Mouse (Mus musculus): Measurements from ENCODE around the gene Tspan10. TPM values are rescaled to one million over a fixed set of nuclear protein-coding genes. Genes with fewer than 3 reads are reported as not detected.

Gene Tspan10
- polyA plus RNA-seq, 1 experiment from 2014 or later: 0.56 TPM

Other genes with a start within 250 kb of the Tspan10 start
- gene Bahcc1, start 209.7 kb upstream of the Tspan10 start, polyA plus RNA-seq (2014; fragmentation: Nextera tagmentation; extraction: Ambion mirVana): 13.5 and 15.2 TPM in 2 replicates
- 3,237 and 3,434 TPM in 2 replicates for gene Actg1, start 94.1 kb upstream of the Tspan10 start, polyA plus RNA-seq (2014; fragmentation: Nextera tagmentation; extraction: Ambion mirVana)
- gene Fscn2, start 81.1 kb upstream of the Tspan10 start, polyA plus RNA-seq (2014; fragmentation: Nextera tagmentation; extraction: Ambion mirVana): 0.20 and 0.28 TPM in 2 replicates
- gene Faap100, start 63.9 kb upstream of the Tspan10 start, polyA plus RNA-seq (2014; fragmentation: Nextera tagmentation; extraction: Ambion mirVana): 20.5 and 24.2 TPM in 2 replicates
- 42.5 and 44.2 TPM in 2 replicates for gene Nploc4, start 4.9 kb upstream of the Tspan10 start, polyA plus RNA-seq (2014; fragmentation: Nextera tagmentation; extraction: Ambion mirVana)
- gene Pde6g, start 10.9 kb downstream of the Tspan10 start, polyA plus RNA-seq (2014; fragmentation: Nextera tagmentation; extraction: Ambion mirVana): 0.48 TPM in 1 of 2 replicates, not detected in the other
- 12.2 and 13.0 TPM in 2 replicates for gene Oxld1, start 15.4 kb downstream of the Tspan10 start, polyA plus RNA-seq (2014; fragmentation: Nextera tagmentation; extraction: Ambion mirVana)
- 26.7 and 28.5 TPM in 2 replicates for gene Ccdc137, start 15.5 kb downstream of the Tspan10 start, polyA plus RNA-seq (2014; fragmentation: Nextera tagmentation; extraction: Ambion mirVana)
- gene Arl16, start 25.0 kb downstream of the Tspan10 start, polyA plus RNA-seq (2014; fragmentation: Nextera tagmentation; extraction: Ambion mirVana): 52.3 and 60.5 TPM in 2 replicates
- 161 and 162 TPM in 2 replicates for gene Mrpl12, start 42.0 kb downstream of the Tspan10 start, polyA plus RNA-seq (2014; fragmentation: Nextera tagmentation; extraction: Ambion mirVana)
- 46.9 and 53.6 TPM in 2 replicates for gene Slc25a10, start 49.2 kb downstream of the Tspan10 start, polyA plus RNA-seq (2014; fragmentation: Nextera tagmentation; extraction: Ambion mirVana)
- gene Gcgr, start 88.1 kb downstream of the Tspan10 start, polyA plus RNA-seq (2014; fragmentation: Nextera tagmentation; extraction: Ambion mirVana): 0.43 and 0.91 TPM in 2 replicates
- 223 and 249 TPM in 2 replicates for gene Mcrip1, start 107.1 kb downstream of the Tspan10 start, polyA plus RNA-seq (2014; fragmentation: Nextera tagmentation; extraction: Ambion mirVana)
- gene Ppp1r27, start 108.5 kb downstream of the Tspan10 start, polyA plus RNA-seq (2014; fragmentation: Nextera tagmentation; extraction: Ambion mirVana): not detected in 2 replicates
- gene P4hb, start 130.6 kb downstream of the Tspan10 start, polyA plus RNA-seq (2014; fragmentation: Nextera tagmentation; extraction: Ambion mirVana): 626 and 629 TPM in 2 replicates
- 511 and 567 TPM in 2 replicates for gene Arhgdia, start 139.0 kb downstream of the Tspan10 start, polyA plus RNA-seq (2014; fragmentation: Nextera tagmentation; extraction: Ambion mirVana)
- gene Alyref, start 155.7 kb downstream of the Tspan10 start, polyA plus RNA-seq (2014; fragmentation: Nextera tagmentation; extraction: Ambion mirVana): 748 and 893 TPM in 2 replicates
- gene Anapc11, start 155.8 kb downstream of the Tspan10 start, polyA plus RNA-seq (2014; fragmentation: Nextera tagmentation; extraction: Ambion mirVana): 177 and 197 TPM in 2 replicates
- not detected in 2 replicates for gene Npb, start 165.8 kb downstream of the Tspan10 start, polyA plus RNA-seq (2014; fragmentation: Nextera tagmentation; extraction: Ambion mirVana)
- 75.3 and 76.9 TPM in 2 replicates for gene Pcyt2, start 175.3 kb downstream of the Tspan10 start, polyA plus RNA-seq (2014; fragmentation: Nextera tagmentation; extraction: Ambion mirVana)
- gene Sirt7, start 182.6 kb downstream of the Tspan10 start, polyA plus RNA-seq (2014; fragmentation: Nextera tagmentation; extraction: Ambion mirVana): 20.7 and 20.8 TPM in 2 replicates
- 16.7 and 18.1 TPM in 2 replicates for gene Mafg, start 191.0 kb downstream of the Tspan10 start, polyA plus RNA-seq (2014; fragmentation: Nextera tagmentation; extraction: Ambion mirVana)
- gene Pycr1, start 201.1 kb downstream of the Tspan10 start, polyA plus RNA-seq (2014; fragmentation: Nextera tagmentation; extraction: Ambion mirVana): 26.3 and 27.1 TPM in 2 replicates
- gene Myadml2, start 205.5 kb downstream of the Tspan10 start, polyA plus RNA-seq (2014; fragmentation: Nextera tagmentation; extraction: Ambion mirVana): not detected in 2 replicates
- 2.5 and 3.2 TPM in 2 replicates for gene Notum, start 218.5 kb downstream of the Tspan10 start, polyA plus RNA-seq (2014; fragmentation: Nextera tagmentation; extraction: Ambion mirVana)
- 99.6 and 107 TPM in 2 replicates for gene Aspscr1, start 230.3 kb downstream of the Tspan10 start, polyA plus RNA-seq (2014; fragmentation: Nextera tagmentation; extraction: Ambion mirVana)